Mouse (Mus musculus): ENCODE results near the gene Rxra.

DNA sequence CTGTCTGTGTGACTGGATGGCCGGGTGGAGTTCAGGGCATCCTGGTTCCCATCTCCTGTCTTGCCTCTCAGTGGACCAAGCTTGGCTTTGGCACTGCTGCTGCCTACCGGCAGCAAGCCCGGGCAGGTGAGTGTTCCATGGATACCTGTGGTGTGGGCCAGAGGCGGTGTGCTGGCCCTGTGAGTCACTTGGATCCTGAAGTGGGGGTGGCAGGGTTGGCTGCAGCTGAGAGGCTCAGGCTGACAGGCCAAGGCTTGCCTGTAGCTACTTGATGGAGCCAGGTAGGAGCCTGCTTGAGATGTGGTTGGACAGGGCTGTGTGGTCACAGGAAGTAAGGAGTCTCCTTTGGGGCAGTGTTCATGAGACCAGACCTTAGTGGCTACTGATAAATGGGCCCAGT is 45.4 kb downstream of the Rxra start:
- TF ChIP-seq CTCF (IDR thresholded peaks at IDR 0.05; ENCODE audit: extremely low read depth, insufficient read depth, insufficient read length, insufficient replicate concordance) (no peak), POLR2A (IDR thresholded peaks at IDR 0.05; ENCODE audit: low read depth, low read length) (no peak)

Measured in spleen, adult 2 months (tissue).